Mouse (Mus musculus) hindbrain, embryonic 12.5 days (tissue): ENCODE data around the gene Eps8l3. TPM values are rescaled to one million over a fixed set of nuclear protein-coding genes. Genes with fewer than 3 reads are reported as not detected.

ENCODE experiments used
- ATAC-seq: fragments of 200-750 bp; cut with Nextera tagmentation; 2 replicates; pipeline ENCODE4 v1.8.0; 2017; ENCODE audit warnings: moderate TSS enrichment; ENCODE audit not compliant: low FRiP score
- H3K27ac ChIP-seq: fragments of 300-500 bp; sonication (generic); 2 replicates; pipeline ENCODE4 v1.5.1; 2016; ENCODE audit warnings: mild to moderate bottlenecking
- H3K27me3 ChIP-seq: fragments of 300-500 bp; sonication (generic); 2 replicates; pipeline ENCODE4 v1.6.1; 2016; ENCODE audit warnings: mild to moderate bottlenecking
- H3K36me3 ChIP-seq: fragments of 300-500 bp; sonication (generic); 2 replicates; pipeline ENCODE4 v1.6.1; 2016; ENCODE audit warnings: mild to moderate bottlenecking
- H3K4me1 ChIP-seq: fragments of 300-500 bp; sonication (generic); 2 replicates; pipeline ENCODE4 v1.6.1; 2016
- H3K4me2 ChIP-seq: fragments of 300-500 bp; sonication (generic); replicated peaks from 2 replicates; pipeline ENCODE4 v1.6.1; 2016; ENCODE audit warnings: mild to moderate bottlenecking
- H3K4me3 ChIP-seq: fragments of 300-500 bp; sonication (generic); 2 replicates; pipeline ENCODE4 v1.5.1; 2016; ENCODE audit warnings: mild to moderate bottlenecking
- H3K9ac ChIP-seq: fragments of 300-500 bp; sonication (generic); 2 replicates; pipeline ENCODE4 v1.6.1; 2016; ENCODE audit warnings: mild to moderate bottlenecking, moderate library complexity
- H3K9me3 ChIP-seq: fragments of 300-500 bp; sonication (generic); replicated peaks from 2 replicates; pipeline ENCODE4 v1.6.1; 2016; ENCODE audit warnings: mild to moderate bottlenecking
- WGBS: fragments of 180-500 bp; shearing (Covaris S2); methylation state at CpG from one replicate; pipeline ENCODE4 v1.1.7; 2016; 5-methylcytosine and 5-hydroxymethylcytosine counted together
- polyA plus RNA-seq: library from polyadenylated mRNA; unstranded; fragments of >200 nt; fragmentation: Nextera tagmentation; extraction: Ambion mirVana; gene quantifications from 2 replicates; pipeline ENCODE4 v1.2.1, GENCODE M21; 2016

Eps8l3 gene
- polyA plus RNA-seq, 1 experiment from 2014 or later, result not detected

DNA sequence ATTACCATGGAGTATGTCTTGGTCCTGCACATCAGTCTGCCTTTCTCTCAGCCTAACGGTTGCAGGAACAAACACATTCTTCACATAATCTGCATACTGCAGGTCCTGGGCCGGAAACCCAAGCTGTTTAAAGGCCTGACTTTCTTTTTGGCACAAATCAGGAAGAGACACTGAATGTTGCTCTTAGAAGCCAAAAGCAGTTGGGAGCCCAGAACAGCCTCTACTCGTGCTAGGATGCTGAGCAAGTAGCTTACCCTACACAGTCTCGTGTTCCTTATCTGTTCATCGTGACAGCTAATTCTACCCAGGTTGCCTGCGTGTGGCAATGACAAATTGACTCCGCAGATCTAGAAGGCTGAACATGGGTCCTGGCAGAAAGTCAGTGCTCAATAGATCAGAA is 63.5 kb downstream of the Eps8l3 start:
- no peak overlapping the region for H3K27ac ChIP-seq
- H3K4me3 ChIP-seq, result no peak overlapping the region
- ATAC-seq, result no peak
- whole genome bisulfite sequencing, result 77% methylated on average over 7 of the region's 7 CpGs
- no peak overlapping the region for H3K9ac ChIP-seq
- peaks cover 3% of the 10 kb centered on the region; the same call in 1 of the 2 replicates for H3K27me3 ChIP-seq
- no peaks in the 10 kb centered on the region for H3K36me3 ChIP-seq
- no peak overlapping the region for H3K4me2 ChIP-seq
- no peaks in the 10 kb centered on the region for H3K9me3 ChIP-seq
- H3K4me1 ChIP-seq, result peaks cover 16% of the 10 kb centered on the region

DNA sequence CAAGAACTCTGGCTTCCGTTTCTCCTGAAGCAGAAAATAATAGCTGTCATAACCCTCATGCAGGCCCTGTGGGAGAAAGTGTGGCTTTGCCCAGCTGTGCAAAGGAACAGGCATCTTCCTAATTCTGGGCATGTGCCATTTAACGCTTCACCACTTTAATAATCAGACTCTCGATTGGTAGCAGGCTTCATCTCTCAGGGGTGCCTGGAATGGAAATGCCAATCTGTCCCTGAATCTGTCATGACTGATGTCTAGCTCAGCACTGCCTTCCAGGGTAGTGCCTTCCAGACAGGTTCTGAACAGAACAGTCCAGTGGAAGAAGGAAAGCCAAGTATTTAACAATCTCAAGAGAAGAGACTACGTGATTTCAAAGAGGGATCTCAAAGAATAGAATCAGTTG is 64.2 kb downstream of the Eps8l3 start:
- H3K27ac ChIP-seq, result no peak overlapping the region
- 69% methylated on average over 4 of the region's 4 CpGs for WGBS
- peaks cover 3% of the 10 kb centered on the region; the same call in 1 of the 2 replicates for H3K27me3 ChIP-seq
- no peak overlapping the region for H3K9ac ChIP-seq
- no peak overlapping the region for H3K4me2 ChIP-seq
- ATAC-seq, result no peak
- no peaks in the 10 kb centered on the region for H3K36me3 ChIP-seq
- H3K4me1 ChIP-seq, result peaks cover 16% of the 10 kb centered on the region
- H3K9me3 ChIP-seq, result no peaks in the 10 kb centered on the region
- H3K4me3 ChIP-seq, result no peak overlapping the region

Other genes starting within 250 kb of the Eps8l3 start
- gene Gm10961, start 245.9 kb upstream of the Eps8l3 start, polyA plus RNA-seq, result not detected in 2 replicates
- gene Strip1, start 245.5 kb upstream of the Eps8l3 start, polyA plus RNA-seq, result 122 and 126 TPM in 2 replicates
- 133 TPM in 2 replicates for gene Ahcyl1, start 180.7 kb upstream of the Eps8l3 start, polyA plus RNA-seq
- gene Csf1, start 116.8 kb upstream of the Eps8l3 start, polyA plus RNA-seq, result 8.8 and 9.2 TPM in 2 replicates
- 203 and 230 TPM in 2 replicates for gene Gstm5, start 18.6 kb downstream of the Eps8l3 start, polyA plus RNA-seq
- gene Gstm7, start 54.6 kb downstream of the Eps8l3 start, polyA plus RNA-seq, result 71.9 and 73.7 TPM in 2 replicates
- gene Gstm6, start 66.5 kb downstream of the Eps8l3 start, polyA plus RNA-seq, result 6.2 and 7.9 TPM in 2 replicates
- gene Gstm3, start 92.1 kb downstream of the Eps8l3 start, polyA plus RNA-seq, result not detected in 2 replicates
- 23.3 and 23.4 TPM in 2 replicates for gene Gstm2, start 109.2 kb downstream of the Eps8l3 start, polyA plus RNA-seq
- gene Gstm1, start 140.7 kb downstream of the Eps8l3 start, polyA plus RNA-seq, result 24.1 and 26.8 TPM in 2 replicates
- 12.1 and 12.5 TPM in 2 replicates for gene Gstm4, start 167.7 kb downstream of the Eps8l3 start, polyA plus RNA-seq
- 46.5 and 50.2 TPM in 2 replicates for gene Ampd2, start 209.4 kb downstream of the Eps8l3 start, polyA plus RNA-seq
- 0.33 and 0.37 TPM in 2 replicates for gene Gnat2, start 215.6 kb downstream of the Eps8l3 start, polyA plus RNA-seq